Mouse (Mus musculus): Measurements from ENCODE around the gene Fbln1.

Fbln1 gene

DNA sequence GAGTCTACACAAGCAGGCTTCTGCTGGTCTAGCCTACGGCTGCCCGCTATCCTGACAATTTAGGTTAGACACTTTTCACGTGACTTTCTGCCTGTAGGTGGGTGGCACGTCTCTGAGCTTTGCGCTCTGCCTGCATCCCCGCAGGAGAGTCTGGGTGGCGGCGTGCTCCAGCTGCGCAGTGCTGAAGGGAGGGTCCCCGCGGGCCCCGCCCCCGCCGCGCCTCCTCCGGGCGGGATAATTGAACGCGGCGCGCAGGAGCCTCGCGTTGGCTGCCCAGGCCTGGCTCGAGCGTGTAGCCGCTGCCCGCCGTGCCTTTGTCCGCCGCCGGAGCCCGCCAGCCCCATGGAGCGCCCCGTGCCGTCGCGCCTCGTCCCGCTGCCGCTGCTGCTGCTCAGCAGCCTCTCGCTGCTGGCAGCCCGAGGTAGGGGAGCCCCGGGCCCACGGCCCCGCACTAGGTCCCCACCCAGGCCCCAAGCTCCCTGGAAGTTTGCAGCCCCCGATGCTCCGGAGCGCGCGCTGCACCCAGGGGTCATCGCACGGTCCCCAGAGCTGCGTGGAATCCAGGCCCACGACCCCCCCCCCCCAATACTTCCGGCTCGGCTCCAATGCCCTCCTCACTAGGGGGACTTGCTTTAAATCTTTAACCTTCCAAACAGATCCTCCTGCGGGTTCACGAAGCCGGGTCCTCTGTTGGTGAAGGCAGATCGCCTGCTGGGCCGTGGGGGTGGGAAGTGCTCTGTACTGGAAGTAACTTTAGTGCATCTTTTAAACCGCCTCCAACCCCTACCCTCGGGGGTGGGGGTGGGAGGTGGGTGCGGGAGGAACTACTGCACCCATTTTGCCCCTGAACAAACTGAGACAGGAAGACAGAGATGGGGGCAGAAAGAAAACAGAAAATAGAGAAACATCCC, at the start of gene Fbln1:
Fbln1 (plus strand) TSS at position 158 of the 911 bp plus-strand sequence.
- DNase-seq (ENCODE audit: low read depth, low spot score), result peak; percentile 27

DNA sequence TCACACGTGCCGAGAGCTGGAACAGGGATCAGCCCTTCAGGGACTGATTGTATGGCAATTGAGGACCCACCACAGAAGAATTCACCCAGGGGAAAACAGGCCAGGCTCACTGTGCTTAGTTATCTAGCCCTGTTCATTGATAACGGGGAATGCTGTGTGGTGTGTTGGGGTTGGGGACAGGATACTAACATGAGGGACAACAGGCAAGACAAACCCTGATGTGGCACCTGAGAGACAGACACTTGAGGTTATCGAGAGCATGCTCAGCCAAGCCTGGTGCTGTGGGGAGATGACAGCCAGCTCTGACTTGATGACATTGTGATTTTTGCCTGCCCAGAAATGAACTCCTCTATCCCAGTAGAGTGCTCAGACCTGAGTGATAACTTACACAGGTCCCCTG, 49.6 kb upstream of the Fbln1 start:
- DNase-seq (ENCODE audit: low read depth, low spot score), result no peak

DNA sequence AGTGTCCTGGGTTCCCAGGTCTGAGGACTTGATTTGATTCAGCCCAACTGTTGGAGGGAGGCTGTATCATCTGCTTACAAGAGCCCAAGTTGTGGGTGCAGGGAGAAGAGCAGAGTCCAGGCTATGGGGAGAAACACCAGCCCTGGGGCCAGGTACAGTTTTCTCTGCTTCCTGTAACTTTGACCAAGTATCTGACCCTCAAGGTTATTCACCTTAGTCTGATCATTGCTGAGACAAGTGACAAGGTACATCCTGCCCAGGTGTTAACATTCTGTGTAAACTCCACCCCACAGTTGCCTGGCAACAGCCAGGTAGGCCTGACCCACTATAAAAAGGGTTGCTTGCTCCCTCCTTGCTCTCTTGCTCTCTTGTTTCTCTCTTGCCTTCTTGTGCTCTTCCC, 44.3 kb upstream of the Fbln1 start:
- DNase-seq (ENCODE audit: low read depth, low spot score), result no peak

DNA sequence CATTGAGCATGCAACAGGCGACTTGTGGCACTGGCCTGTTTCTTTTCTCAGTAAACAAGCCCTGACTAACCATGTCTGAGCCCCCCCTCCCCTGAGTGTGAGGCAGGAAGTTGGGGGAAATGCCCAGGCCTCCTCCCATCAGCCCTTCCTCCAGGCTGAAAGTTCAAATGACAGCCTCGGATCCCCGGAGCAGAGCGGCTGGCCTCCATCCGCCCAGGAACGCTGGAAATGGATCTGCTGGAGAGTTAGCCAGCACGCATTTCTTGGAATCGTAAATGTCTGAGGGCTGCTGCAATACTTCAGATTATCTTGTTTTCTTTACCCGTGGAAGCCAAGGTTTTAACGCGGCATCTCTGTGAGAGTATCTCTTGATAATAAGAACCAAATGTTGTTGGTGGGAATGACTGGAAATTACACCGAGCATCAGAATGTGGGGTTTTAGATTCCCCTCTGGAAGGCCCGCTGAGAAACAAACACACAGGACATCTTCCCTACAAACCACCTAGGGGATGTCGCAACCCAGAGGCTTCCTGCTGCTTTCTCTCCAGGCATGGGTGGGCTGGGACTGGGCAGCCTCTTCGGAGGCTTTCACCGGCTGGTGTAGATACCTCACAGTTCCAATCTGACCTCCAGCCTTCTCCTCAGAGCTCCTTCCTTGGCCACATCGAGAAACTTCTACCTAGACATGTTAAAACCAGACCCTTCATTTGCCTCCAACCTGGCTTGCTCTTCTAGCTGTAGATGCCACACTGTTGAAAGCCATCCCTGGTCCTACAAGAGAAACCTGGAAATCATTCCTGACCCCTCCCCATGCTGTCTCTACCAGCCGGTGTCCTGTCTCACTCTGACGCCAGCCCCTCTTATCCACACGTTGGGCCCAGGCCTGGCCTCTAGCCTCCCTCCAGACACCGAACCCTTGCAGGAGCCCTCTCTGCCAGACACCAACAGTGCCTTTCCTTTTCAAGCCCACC, 42.8 kb upstream of the Fbln1 start:
- no peak for DNase-seq (ENCODE audit: low read depth, low spot score)

DNA sequence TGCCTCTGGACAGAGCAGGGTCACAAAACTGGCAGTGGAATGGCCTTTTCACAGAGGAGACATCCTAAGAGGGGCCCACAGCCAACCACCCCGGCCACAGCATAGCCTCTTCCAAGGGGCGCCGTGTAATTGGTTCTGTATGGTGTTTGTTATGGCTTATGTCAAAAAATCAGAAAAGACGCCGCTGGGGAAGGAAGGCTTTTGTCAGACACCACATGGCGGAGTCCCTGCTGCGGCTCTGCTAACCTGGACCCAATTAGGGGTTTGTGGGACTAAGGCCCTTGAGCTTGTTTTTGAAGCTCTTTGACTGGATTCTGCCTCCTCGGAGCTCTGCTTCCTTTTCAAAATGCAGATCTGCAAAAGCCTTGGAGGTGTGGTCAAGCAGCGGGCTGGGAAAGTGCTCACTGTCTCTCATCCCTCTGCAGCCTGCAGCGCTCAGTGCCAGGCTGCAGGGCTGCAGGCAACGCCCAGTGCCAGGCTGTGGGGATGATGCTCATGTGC, 39.3 kb upstream of the Fbln1 start:
- no peak for DNase-seq (ENCODE audit: low read depth, low spot score)

DNA sequence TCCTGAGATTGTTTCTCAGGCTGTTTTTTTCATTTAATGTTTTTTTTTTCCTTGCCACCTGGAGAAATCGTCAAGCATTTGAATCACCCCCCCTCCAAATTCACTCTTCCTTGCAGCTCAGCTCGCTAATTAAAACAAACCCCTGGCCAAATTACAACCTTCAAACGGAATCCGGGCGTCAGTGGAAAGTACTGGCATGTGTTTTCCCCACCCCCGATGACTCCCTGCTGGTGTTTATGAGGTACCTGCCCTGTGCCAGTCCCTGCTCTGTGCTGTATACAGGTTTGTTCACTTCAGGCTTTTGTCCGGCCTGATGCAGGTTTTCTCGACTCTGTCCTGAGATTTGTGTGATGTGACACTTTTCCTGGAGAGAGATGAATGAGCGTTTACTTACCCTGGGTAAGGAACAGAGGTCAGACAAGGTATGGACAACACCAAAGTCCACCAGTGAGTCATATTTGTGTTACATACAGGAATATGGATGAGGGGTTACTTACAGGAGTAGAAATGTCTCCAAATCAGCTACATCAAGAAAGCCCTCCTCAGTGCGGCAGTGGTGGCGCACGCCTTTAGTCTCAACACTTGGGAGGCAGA, 38.6 kb upstream of the Fbln1 start:
- no peak for DNase-seq (ENCODE audit: low read depth, low spot score)

DNA sequence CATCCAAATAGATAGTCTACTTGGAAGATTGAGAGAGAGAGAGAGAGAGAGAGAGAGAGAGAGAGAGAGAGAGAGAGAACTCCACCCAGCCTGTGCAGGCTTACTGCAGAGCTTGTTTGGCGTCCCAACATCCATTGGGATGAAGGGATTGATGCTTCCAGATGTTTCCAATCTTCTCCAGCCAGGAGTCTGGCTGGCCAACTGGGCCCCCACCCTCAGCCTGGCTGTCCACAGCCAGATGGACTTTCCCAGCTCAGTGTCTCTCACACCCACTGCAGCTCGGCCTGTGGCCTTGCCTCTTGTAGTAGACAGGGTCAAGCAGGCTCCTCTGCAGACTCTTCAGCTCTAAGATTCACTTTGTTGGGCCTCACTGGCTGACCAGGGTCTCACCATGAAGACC, 33.7 kb upstream of the Fbln1 start:
- no peak for DNase-seq (ENCODE audit: low read depth, low spot score)

DNA sequence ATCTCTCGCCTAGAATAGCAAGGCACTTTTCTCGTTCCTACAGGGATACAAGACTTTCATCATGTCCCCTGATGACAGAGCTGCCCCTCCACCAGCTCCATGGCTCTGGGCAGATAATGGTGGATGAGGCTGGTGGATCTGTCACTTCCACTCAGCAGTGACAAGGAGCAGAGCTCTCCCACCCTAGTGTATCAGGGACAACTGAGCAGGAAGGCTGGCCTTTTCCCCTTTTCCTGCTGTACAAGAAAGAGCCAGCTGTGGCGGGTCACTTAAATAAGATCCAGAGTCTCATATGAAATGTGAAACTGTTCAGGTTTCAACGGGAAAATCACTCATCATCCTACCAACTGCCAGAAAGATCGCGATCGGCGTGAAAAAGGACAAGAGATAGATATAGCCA, 32.3 kb upstream of the Fbln1 start:
- no peak for DNase-seq (ENCODE audit: low read depth, low spot score)

DNA sequence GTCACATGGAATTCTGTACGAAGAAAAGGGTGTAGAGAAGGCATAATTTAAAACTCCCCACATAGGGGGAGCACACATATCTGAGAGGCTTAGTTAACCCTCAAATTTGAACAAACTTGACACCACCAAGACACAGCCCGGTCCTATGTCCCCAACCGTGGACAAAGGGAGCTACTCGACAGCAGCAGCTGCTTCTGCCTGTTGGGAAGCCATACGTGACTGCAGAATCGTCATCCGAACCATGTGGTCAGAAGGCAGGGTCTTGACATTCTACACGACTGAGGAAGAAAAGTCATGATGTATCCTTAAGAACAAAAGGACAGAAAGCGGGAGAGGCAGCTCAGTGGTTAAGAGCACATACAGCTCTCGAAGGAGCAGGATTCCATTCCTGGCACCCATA, 31.7 kb upstream of the Fbln1 start:
- no peak for DNase-seq (ENCODE audit: low read depth, low spot score)

DNA sequence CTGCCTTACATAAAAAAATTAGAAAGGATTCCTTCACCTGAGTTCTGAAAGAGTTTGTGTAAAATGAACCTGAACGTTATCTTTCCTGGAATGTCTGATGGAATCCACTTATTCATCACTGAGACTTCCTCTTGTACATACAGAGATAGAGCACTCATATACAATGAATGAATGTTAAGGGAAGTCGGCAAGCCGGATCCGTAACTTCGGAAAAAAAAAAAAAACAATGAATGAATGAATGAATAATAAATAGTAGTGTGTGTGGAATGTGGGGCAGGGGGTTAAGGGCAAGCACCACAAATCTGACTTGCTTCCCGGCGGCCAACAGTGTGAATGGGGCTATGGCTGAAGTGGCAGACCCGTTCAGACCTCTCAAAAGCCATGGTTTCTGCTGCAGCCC, 28.2 kb upstream of the Fbln1 start:
- peak; percentile 66 for DNase-seq (ENCODE audit: low read depth, low spot score)

DNA sequence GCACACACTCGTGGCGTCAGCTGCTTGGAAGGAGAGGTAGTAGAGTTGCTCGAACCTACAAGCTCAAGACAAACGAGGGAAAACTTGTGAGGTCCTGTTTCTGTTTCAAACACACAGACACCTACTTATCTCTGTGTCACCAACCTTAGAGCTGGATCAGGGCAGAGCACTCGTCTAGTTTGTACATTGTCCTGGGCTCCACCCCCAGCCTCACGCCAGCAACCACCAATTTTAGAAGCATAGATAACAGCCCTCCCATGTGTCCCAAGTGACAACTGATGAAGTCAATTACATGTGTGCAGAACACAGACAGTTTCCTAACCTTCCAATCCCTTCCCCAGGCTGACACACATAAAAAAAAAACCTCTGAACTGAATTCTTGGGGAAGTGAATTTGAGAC, 27.6 kb upstream of the Fbln1 start:
- DNase-seq (ENCODE audit: low read depth, low spot score), result no peak

DNA sequence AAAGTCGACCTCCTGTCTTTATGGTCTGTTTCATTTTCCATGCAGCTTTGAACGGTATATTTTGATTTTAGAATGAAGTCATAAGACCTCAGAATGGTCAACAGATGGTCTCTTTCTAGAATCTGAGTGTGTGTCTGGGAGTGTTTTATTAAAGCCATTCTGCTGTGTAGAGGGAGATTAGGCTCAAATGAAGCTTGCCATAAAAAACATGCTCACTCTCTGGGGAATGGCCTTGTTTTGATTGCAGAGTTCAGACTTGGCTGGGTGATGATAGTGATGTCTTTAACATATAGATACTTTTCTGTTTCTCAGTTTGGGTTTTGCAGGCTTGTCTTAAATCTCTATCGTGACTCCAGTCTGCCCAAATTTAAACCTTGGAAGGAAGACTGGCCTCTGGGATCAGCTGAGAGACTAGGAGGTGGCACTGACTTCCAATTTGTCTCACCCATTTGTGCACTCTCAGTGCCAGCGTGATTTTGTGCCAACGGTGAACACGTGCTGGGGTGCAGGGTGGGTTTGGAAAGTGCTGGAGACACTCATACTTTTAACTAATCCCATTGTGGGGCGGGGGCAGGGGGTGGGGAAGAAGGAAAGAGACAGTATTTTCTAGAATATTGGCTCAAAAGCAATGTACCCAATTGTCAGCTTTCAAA, 26.1 kb upstream of the Fbln1 start:
- no peak for DNase-seq (ENCODE audit: low read depth, low spot score)

DNA sequence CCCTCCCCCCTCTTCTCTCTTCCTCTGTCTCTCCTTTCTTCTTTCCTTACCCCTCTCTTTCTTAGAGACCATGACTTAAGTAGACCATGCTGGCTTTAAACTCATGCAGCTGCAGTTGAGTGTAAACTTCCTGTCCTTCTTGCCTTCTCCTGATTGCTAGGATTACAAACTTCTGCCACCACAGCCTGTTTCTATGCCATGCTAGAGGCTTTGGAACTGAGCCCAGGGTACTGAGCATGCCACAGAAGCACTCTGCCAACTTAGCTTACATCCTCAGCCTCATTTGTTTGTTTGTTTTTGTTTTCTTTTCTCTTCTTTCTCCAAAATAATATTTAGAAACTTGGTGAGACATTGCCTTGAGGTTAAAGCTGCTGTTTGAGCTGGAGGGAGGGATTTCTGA, 25.4 kb upstream of the Fbln1 start:
- no peak for DNase-seq (ENCODE audit: low read depth, low spot score)

DNA sequence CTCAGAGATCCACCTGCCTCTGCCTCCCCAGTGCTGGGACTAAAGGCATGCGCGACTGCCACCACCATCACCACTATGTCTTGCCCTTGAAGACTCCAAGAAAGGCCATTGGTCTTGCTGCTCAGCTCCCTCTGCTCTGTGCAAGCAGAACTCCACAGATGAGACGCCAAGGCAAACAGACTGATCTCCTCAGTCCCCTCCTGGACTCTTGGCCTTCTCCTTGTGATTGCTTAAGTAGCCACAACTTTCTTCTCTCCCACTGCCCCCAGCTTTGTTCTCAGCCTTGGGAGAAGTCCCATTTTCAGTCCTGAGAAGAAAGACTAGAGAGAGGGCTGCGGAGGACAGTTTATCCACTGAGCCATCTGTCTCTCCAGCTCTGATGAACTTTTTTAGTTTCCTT, 23.7 kb upstream of the Fbln1 start:
- no peak for DNase-seq (ENCODE audit: low read depth, low spot score)

DNA sequence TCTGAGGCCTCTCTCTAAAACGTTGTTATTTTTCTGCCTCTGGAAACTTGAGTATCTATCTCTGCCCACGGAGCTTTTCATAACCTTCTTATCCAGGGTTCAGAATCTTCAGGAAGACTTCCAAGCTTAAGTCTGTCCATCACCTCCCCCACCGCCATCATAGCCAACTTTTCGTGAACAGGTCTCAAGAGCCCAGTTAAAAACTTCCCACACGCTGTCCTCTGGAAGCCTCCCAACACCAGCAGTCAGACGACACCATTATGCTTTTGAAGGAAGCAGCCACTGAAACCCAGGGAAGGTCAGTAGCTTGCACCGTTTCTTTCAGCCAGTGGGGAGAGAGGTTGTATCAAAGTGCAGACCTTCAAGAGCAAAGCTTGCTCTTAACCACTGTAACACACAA, 18.8 kb upstream of the Fbln1 start:
- DNase-seq (ENCODE audit: low read depth, low spot score), result no peak

DNA sequence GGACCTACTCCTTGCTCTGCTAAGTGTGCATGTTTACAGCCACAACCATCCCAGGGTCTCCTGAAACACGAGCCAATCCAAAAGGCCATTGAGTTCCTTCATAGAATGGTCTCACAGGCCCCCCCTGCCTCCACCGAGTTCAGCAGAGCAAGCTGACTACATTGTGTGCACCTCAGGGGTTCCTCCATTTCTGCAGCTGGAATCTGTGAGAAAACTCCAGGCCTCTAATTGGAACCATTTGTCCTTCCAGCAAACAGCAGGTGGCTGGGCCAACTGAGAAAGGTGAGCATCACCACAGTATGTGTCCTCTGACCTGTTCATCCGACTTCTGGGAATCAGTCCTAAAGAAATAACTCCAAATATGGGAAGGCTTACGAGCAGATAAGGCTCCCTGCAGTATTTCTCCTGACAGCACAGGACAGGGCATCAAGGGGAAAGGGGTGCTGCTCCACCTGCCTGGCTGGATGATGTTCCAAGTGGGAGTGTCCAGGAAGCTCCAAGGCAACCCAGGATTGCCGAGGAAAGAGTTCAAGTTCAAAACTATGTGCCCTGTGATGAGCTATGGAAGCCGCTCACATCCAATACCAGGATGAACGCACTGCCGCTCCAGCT, 17.5 kb upstream of the Fbln1 start:
- no peak for DNase-seq (ENCODE audit: low read depth, low spot score)

DNA sequence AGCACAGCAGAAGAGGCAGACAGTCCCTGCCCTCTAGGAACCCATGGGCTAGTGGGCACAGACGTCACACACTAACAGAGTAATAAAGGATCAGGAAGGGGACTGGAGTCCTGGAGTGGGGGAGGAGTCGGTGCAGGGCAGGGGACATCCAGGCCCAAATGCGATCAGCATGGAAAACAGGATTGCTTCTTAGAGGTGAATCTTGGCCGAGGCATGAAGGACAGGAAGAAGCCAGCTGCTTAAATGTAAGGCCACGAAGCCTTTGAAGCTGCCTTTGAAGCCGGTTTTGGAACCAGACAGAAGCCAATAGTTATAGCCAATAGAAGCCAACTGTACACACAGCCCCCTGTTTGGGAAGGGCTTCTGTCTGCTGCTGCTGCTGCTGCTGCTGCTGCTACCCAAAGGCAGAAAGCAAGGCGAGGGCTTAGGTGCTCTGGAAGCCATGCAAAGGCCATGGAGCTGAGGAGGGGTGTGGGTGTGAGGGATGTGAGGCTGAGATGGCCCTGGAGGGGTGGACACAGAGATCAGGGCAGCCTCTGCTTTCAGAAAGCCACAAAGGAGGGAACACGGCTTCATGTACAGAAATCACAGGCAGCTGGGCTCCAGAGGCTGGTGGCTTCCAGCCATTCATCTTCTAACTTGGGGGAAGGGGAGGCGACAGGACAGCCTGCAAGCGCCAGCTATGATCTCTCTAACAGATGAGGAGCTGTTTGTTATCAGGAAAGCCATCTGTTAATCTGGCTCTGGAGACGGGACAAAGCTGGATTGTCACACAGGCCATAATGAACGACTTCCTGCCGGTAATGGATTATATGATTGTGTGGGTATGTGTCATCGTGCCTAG, 5.1 kb upstream of the Fbln1 start:
- no peak for DNase-seq (ENCODE audit: low read depth, low spot score)

DNA sequence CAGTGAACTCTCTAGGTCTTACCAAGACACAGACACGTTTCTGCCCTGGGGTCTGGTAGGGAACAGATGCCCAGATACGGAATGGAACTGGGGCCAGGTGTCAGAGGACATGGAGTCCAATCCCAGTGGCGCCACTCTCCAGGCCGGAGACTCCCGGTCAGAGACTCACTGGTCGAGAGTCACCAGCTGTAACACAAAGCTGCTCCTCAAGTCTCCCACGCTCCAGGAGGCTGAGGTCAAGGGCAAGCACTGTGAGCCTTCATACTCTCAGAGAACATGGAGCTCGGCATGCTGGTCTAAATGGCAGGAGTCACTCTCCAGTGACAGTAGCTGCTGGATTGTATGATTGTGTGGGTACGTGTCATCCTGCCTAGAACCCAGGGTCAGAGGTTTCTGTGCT, 3.5 kb upstream of the Fbln1 start:
- DNase-seq (ENCODE audit: low read depth, low spot score), result no peak

DNA sequence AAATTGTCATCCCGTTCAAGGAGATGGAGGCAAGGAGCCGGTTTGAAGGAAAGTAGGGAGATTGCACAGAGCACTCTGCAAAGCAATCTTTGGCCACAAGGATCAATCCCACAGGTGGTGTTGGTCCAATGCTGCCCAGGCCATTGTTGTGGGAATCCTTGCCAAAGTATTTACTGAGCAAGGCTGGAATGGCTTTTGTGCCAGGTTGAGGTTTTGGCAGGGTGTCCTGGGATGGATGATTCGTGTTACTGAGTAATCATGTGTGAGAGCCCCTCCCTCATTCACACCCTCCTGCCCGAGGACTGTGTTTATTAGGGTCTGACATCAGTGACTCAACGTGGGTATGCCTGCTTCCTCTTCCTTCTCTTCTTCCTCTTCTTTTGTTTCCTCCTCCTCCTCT, 3.0 kb upstream of the Fbln1 start:
- no peak for DNase-seq (ENCODE audit: low read depth, low spot score)

DNA sequence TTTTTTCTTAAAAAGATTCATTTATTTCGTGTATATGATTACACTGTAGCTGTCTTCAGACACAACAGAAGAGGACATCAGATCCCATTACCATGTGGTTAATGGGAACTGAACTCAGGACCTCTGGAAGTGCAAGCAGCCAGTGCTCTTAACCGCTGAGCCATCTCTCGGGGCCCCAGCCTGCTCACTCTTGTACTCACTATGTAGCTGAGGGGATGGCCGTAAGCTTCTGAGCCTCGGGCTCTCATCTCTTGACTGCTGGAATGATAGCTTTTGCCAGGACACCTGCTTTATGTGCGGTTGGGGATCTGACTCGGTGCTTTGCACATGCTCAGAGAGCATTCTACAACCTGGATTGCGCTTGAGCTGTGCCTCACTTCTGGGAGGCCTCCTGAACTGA, 1.4 kb upstream of the Fbln1 start:
- DNase-seq (ENCODE audit: low read depth, low spot score), result no peak

Data from telencephalon, adult 2 months (tissue).